Mouse (Mus musculus) E14TG2a.4 (cell line): ENCODE measurements around the gene Pxn.

Experiments
- CTCF ChIP-seq: conservative IDR thresholded peaks from 2 replicates; pipeline ENCODE4 v1.5.1; 2014; ENCODE audit warnings: low read length
- NANOG ChIP-seq: IDR thresholded peaks from 2 replicates; pipeline ENCODE4 v1.6.1; 2014; ENCODE audit warnings: borderline replicate concordance, low read length, mixed read lengths
- POU5F1 ChIP-seq: IDR thresholded peaks from 2 replicates; pipeline ENCODE4 v1.6.1; 2014; ENCODE audit warnings: low read length, borderline replicate concordance

DNA sequence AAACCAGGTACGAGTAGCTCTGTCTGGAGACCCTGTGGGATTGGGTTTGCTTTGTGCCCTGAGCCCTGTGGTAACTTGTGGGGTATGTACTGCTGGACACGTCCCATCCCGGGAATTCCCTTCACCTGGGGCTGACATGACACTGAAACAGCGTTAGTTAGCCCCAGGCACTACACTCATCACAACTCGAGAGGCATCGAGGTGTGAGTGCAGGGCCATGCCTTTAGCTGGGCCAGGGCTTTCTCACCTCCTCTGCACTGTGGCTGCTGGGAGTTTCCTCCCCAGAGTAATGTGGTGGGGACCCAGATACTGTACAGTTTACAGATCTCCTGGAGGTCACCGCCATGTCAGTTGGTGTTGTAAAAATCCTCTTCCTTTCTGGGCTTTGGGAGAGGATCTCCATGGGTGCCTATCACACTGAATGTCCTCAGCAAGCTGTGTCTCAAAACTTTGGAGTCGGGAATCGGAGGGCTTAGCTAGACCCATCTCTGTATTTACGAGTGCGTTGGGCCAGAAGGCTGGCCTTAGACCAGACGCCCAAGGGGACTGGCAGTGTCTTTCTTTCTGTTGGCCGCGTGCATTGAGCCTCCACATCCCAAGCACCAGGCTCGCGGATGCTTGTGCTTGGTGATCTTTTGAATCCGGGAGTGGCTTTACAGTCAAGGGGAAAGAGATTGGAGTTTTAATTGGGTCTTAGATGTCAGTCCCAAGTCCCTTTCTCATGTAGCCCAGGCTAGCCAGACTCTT is 20.2 kb downstream of the Pxn start:
- TF ChIP-seq CTCF (no peak), NANOG (no peak), POU5F1 (no peak)
